Mouse (Mus musculus) frontal cortex, adult (tissue): ENCODE measurements around the gene Washc2.
"Not testable (repeated sequence)": the region's sequence is repeated elsewhere in the genome, so short reads cannot be mapped to it uniquely, and the experiment has no call there.

Source experiments
- ATAC-seq: cut with Nextera tagmentation; 2 replicates; pipeline ENCODE4 v1.9.2; 2017; ENCODE audit warnings: mild to moderate bottlenecking, moderate library complexity, mixed read lengths; ENCODE audit not compliant: low TSS enrichment

Washc2 gene

GRCm38 (mm10) chr6:116207729-116208534 is at the start of gene Washc2:
Gene Washc2 (plus strand): TSS chr6:116208038.
- peak; percentile 89 for ATAC-seq

- no peak for ATAC-seq
Observed at GRCm38 (mm10) chr6:116166383-116166782, 41.5 kb upstream of the Washc2 start.

GRCm38 (mm10) chr6:116173511-116174099 is 34.2 kb upstream of the Washc2 start:
- peak; percentile 76 for ATAC-seq

GRCm38 (mm10) chr6:116178376-116178775 is 29.5 kb upstream of the Washc2 start:
- ATAC-seq: no peak

GRCm38 (mm10) chr6:116180731-116181130 is 27.1 kb upstream of the Washc2 start:
- no peak for ATAC-seq

GRCm38 (mm10) chr6:116183509-116183908 is 24.3 kb upstream of the Washc2 start:
- ATAC-seq: no peak

GRCm38 (mm10) chr6:116186485-116186884 is 21.4 kb upstream of the Washc2 start:
- ATAC-seq: no peak

GRCm38 (mm10) chr6:116189417-116189816 is 18.4 kb upstream of the Washc2 start:
- ATAC-seq: no peak

- peak; percentile 36; the same call in 1 of the 2 replicates for ATAC-seq
Observed at GRCm38 (mm10) chr6:116192809-116193311, 15.0 kb upstream of the Washc2 start.

GRCm38 (mm10) chr6:116193394-116194393 is 14.1 kb upstream of the Washc2 start, which contains the start of gene Tmcc1:
Gene Tmcc1 (minus strand): TSS chr6:116193486.
- peak; percentile 79 for ATAC-seq

GRCm38 (mm10) chr6:116195811-116196210 is 12.0 kb upstream of the Washc2 start:
- ATAC-seq: no peak

GRCm38 (mm10) chr6:116198173-116198572 is 9.7 kb upstream of the Washc2 start:
- ATAC-seq: peak; percentile 46; the same call in 1 of the 2 replicates

- ATAC-seq: no peak
Observed at GRCm38 (mm10) chr6:116199682-116200081, 8.2 kb upstream of the Washc2 start.

GRCm38 (mm10) chr6:116227767-116228166 is 19.9 kb downstream of the Washc2 start:
- ATAC-seq: no peak

- ATAC-seq: peak; percentile 93
Observed at GRCm38 (mm10) chr6:116228785-116229525, 21.1 kb downstream of the Washc2 start.

- not testable (repeated sequence) for ATAC-seq
Observed at GRCm38 (mm10) chr6:116234821-116235220, 27.0 kb downstream of the Washc2 start.

GRCm38 (mm10) chr6:116235336-116235735 is 27.5 kb downstream of the Washc2 start:
- no peak; the same call in 1 of the 2 replicates for ATAC-seq

- peak; percentile 85 for ATAC-seq
Observed at GRCm38 (mm10) chr6:116238083-116238482, 30.2 kb downstream of the Washc2 start.

GRCm38 (mm10) chr6:116240371-116240770 is 32.5 kb downstream of the Washc2 start:
- ATAC-seq: no peak

GRCm38 (mm10) chr6:116259649-116260048 is 51.8 kb downstream of the Washc2 start:
- peak; percentile 36 for ATAC-seq

- no peak for ATAC-seq
Observed at GRCm38 (mm10) chr6:116260481-116260880, 52.6 kb downstream of the Washc2 start.
